Mouse (Mus musculus): ENCODE data around the gene Mios.

Gene Mios

GRCm38 (mm10) chr6:8278426-8279002 lies 69.5 kb downstream of the Mios start:
- no peak for DNase-seq (ENCODE audit: low spot score in 2 of 2)

- no peak for DNase-seq (ENCODE audit: low spot score in 2 of 2)
Measured at GRCm38 (mm10) chr6:8283255-8283654, 74.2 kb downstream of the Mios start.

GRCm38 (mm10) chr6:8285401-8285960 lies 76.5 kb downstream of the Mios start:
- no peak for DNase-seq (ENCODE audit: low spot score in 2 of 2)

Data from frontal cortex, postnatal 36 days (tissue).